Mouse (Mus musculus) kidney, embryonic 15.5 days (tissue): ENCODE data around the gene Cavin1. TPM values are rescaled to one million over a fixed set of nuclear protein-coding genes. Genes with fewer than 3 reads are reported as not detected.

Experiments used
- ATAC-seq: fragments of 200-750 bp; cut with Nextera tagmentation; replicated peaks from 2 replicates; pipeline ENCODE4 v1.8.0; 2017; ENCODE audit warnings: moderate TSS enrichment; ENCODE audit not compliant: low FRiP score
- H3K27ac ChIP-seq: fragments of 300-500 bp; sonication (generic); 2 replicates; pipeline ENCODE4 v1.5.1; 2015; ENCODE audit warnings: mild to moderate bottlenecking, inconsistent platforms
- H3K27me3 ChIP-seq: fragments of 300-500 bp; sonication (generic); 2 replicates; pipeline ENCODE4 v1.6.1; 2015; ENCODE audit warnings: inconsistent platforms
- H3K36me3 ChIP-seq: fragments of 300-500 bp; sonication (generic); 2 replicates; pipeline ENCODE4 v1.6.1; 2015; ENCODE audit warnings: inconsistent platforms
- H3K4me1 ChIP-seq: fragments of 300-500 bp; sonication (generic); 2 replicates; pipeline ENCODE4 v1.6.1; 2015; ENCODE audit warnings: inconsistent platforms
- H3K4me2 ChIP-seq: fragments of 300-500 bp; sonication (generic); 2 replicates; pipeline ENCODE4 v1.6.1; 2015; ENCODE audit warnings: moderate library complexity, mild to moderate bottlenecking, inconsistent platforms
- H3K4me3 ChIP-seq: fragments of 300-500 bp; sonication (generic); replicated peaks from 2 replicates; pipeline ENCODE4 v1.5.1; 2015; ENCODE audit warnings: mild to moderate bottlenecking, inconsistent platforms
- H3K9ac ChIP-seq: fragments of 300-500 bp; sonication (generic); 2 replicates; pipeline ENCODE4 v1.6.1; 2015; ENCODE audit warnings: mild to moderate bottlenecking, inconsistent platforms
- H3K9me3 ChIP-seq: fragments of 300-500 bp; sonication (generic); replicated peaks from 2 replicates; pipeline ENCODE4 v1.6.1; 2016; ENCODE audit warnings: inconsistent platforms
- WGBS: fragments of 180-500 bp; shearing (Covaris S2); methylation state at CpG from one replicate; pipeline ENCODE4 v1.1.7; 2015; ENCODE audit warnings: mixed read lengths; 5-methylcytosine and 5-hydroxymethylcytosine counted together
- polyA plus RNA-seq: library from polyadenylated mRNA; unstranded; fragments of >200 nt; fragmentation: Nextera tagmentation; extraction: Ambion mirVana; gene quantifications from 2 replicates; pipeline ENCODE4 v1.2.1, GENCODE M21; 2015

Gene Cavin1
- polyA plus RNA-seq, 1 experiment from 2014 or later, result 150 TPM

- no peak for ATAC-seq
Observed at GRCm38 (mm10) chr11:100975241-100975640, 4.6 kb upstream of the Cavin1 start.

GRCm38 (mm10) chr11:100974381-100974970 lies 3.8 kb upstream of the Cavin1 start:
- H3K27me3 ChIP-seq, result peaks cover 40% of the 10 kb centered on the region
- no peak overlapping the region for H3K27ac ChIP-seq
- H3K4me3 ChIP-seq, result no peak overlapping the region
- no peaks in the 10 kb centered on the region for H3K9me3 ChIP-seq
- H3K9ac ChIP-seq, result no peak overlapping the region
- peaks cover 24% of the 10 kb centered on the region for H3K4me1 ChIP-seq
- 65% methylated on average over 14 of the region's 14 CpGs for WGBS
- H3K4me2 ChIP-seq, result no peak overlapping the region
- no peaks in the 10 kb centered on the region for H3K36me3 ChIP-seq
- ATAC-seq, result no peak

More at GRCm38 (mm10) chr11:100975241-100975640, 4.6 kb upstream of the Cavin1 start:
- 72% methylated on average over 7 of the region's 7 CpGs for WGBS
- H3K9me3 ChIP-seq, result no peaks in the 10 kb centered on the region
- H3K4me3 ChIP-seq, result no peak overlapping the region
- H3K27ac ChIP-seq, result no peak overlapping the region
- H3K36me3 ChIP-seq, result no peaks in the 10 kb centered on the region
- peaks cover 33% of the 10 kb centered on the region for H3K27me3 ChIP-seq
- H3K9ac ChIP-seq, result no peak overlapping the region
- H3K4me2 ChIP-seq, result no peak overlapping the region
- H3K4me1 ChIP-seq, result peaks cover 23% of the 10 kb centered on the region

GRCm38 (mm10) chr11:100973245-100973644 lies 2.6 kb upstream of the Cavin1 start:
- peaks cover 53% of the 10 kb centered on the region for H3K27me3 ChIP-seq
- H3K4me1 ChIP-seq, result peaks cover 30% of the 10 kb centered on the region
- 88% methylated on average over 7 of the region's 7 CpGs for WGBS
- H3K36me3 ChIP-seq, result no peaks in the 10 kb centered on the region
- H3K9me3 ChIP-seq, result no peaks in the 10 kb centered on the region
- no peak overlapping the region for H3K4me2 ChIP-seq
- no peak overlapping the region for H3K27ac ChIP-seq
- no peak overlapping the region for H3K9ac ChIP-seq
- H3K4me3 ChIP-seq, result no peak overlapping the region
- no peak for ATAC-seq

GRCm38 (mm10) chr11:100971455-100971854 lies 768 bp upstream of the Cavin1 start:
- no peak overlapping the region for H3K4me3 ChIP-seq
- no peaks in the 10 kb centered on the region for H3K36me3 ChIP-seq
- peak overlapping the region; percentile 72; the same call in 1 of the 2 replicates for H3K4me2 ChIP-seq
- H3K27me3 ChIP-seq, result peaks cover 67% of the 10 kb centered on the region
- no peak for ATAC-seq
- 61% methylated on average over 10 of the region's 10 CpGs for WGBS
- no peaks in the 10 kb centered on the region for H3K9me3 ChIP-seq
- H3K4me1 ChIP-seq, result peaks cover 41% of the 10 kb centered on the region
- no peak overlapping the region for H3K9ac ChIP-seq
- peak overlapping the region; percentile 88; the same call in 1 of the 2 replicates for H3K27ac ChIP-seq

GRCm38 (mm10) chr11:100969744-100970556 lies 737 bp downstream of the Cavin1 start:
- H3K27ac ChIP-seq, result peak overlapping the region; percentile 88
- no peaks in the 10 kb centered on the region for H3K36me3 ChIP-seq
- H3K9ac ChIP-seq, result peak overlapping the region; percentile 69
- peaks cover 77% of the 10 kb centered on the region for H3K27me3 ChIP-seq
- peak overlapping the region; percentile 69 for H3K4me3 ChIP-seq
- peak; percentile 64 for ATAC-seq
- peak overlapping the region; percentile 72 for H3K4me2 ChIP-seq
- peaks cover 42% of the 10 kb centered on the region for H3K4me1 ChIP-seq
- under 1% methylated on average over 65 of the region's 65 CpGs for WGBS
- no peaks in the 10 kb centered on the region for H3K9me3 ChIP-seq

GRCm38 (mm10) chr11:100969189-100969743 lies 1.4 kb downstream of the Cavin1 start:
- ATAC-seq, result peak; percentile 23; the same call in 1 of the 2 replicates
- Histone ChIP-seq H3K27me3 (peaks cover 78% of the 10 kb centered on the region), H3K9ac (peak overlapping the region; percentile 69), H3K4me3 (peak overlapping the region; percentile 69), H3K4me2 (peak overlapping the region; percentile 72), H3K36me3 (no peaks in the 10 kb centered on the region), H3K4me1 (peaks cover 45% of the 10 kb centered on the region), H3K27ac (peak overlapping the region; percentile 88), H3K9me3 (no peaks in the 10 kb centered on the region)
- 4% methylated on average over 35 of the region's 35 CpGs for WGBS

GRCm38 (mm10) chr11:100968501-100968900 lies 2.2 kb downstream of the Cavin1 start:
- H3K9me3 ChIP-seq, result no peaks in the 10 kb centered on the region
- peaks cover 76% of the 10 kb centered on the region for H3K27me3 ChIP-seq
- no peak overlapping the region for H3K27ac ChIP-seq
- H3K4me2 ChIP-seq, result peak overlapping the region; percentile 72
- peak overlapping the region; percentile 69 for H3K4me3 ChIP-seq
- no peaks in the 10 kb centered on the region for H3K36me3 ChIP-seq
- H3K9ac ChIP-seq, result peak overlapping the region; percentile 69
- peaks cover 52% of the 10 kb centered on the region for H3K4me1 ChIP-seq
- no peak for ATAC-seq
- WGBS, result 76% methylated on average over 5 of the region's 5 CpGs

GRCm38 (mm10) chr11:100967881-100968420 lies 2.7 kb downstream of the Cavin1 start:
- peaks cover 52% of the 10 kb centered on the region for H3K4me1 ChIP-seq
- H3K4me2 ChIP-seq, result peak overlapping the region; percentile 72
- no peak for ATAC-seq
- no peak overlapping the region for H3K9ac ChIP-seq
- peaks cover 71% of the 10 kb centered on the region for H3K27me3 ChIP-seq
- H3K4me3 ChIP-seq, result peak overlapping the region; percentile 69
- no peak overlapping the region for H3K27ac ChIP-seq
- WGBS, result 82% methylated on average over 5 of the region's 5 CpGs
- no peaks in the 10 kb centered on the region for H3K9me3 ChIP-seq
- no peaks in the 10 kb centered on the region for H3K36me3 ChIP-seq

GRCm38 (mm10) chr11:100967376-100967775 lies 3.3 kb downstream of the Cavin1 start:
- Histone ChIP-seq H3K4me2 (peak overlapping the region; percentile 72; the same call in 1 of the 2 replicates), H3K27ac (no peak overlapping the region), H3K4me1 (peaks cover 57% of the 10 kb centered on the region), H3K9me3 (no peaks in the 10 kb centered on the region), H3K4me3 (no peak overlapping the region), H3K27me3 (peaks cover 66% of the 10 kb centered on the region), H3K36me3 (no peaks in the 10 kb centered on the region), H3K9ac (no peak overlapping the region)
- no peak for ATAC-seq
- WGBS, result 55% methylated on average over 5 of the region's 5 CpGs

GRCm38 (mm10) chr11:100965760-100966159 lies 4.9 kb downstream of the Cavin1 start:
- peak overlapping the region; percentile 46 for H3K27ac ChIP-seq
- no peak overlapping the region for H3K4me2 ChIP-seq
- peaks cover 50% of the 10 kb centered on the region for H3K27me3 ChIP-seq
- no peak overlapping the region for H3K4me3 ChIP-seq
- H3K4me1 ChIP-seq, result peaks cover 56% of the 10 kb centered on the region
- ATAC-seq, result no peak
- WGBS, result 72% methylated on average over 6 of the region's 6 CpGs
- H3K36me3 ChIP-seq, result no peaks in the 10 kb centered on the region
- H3K9me3 ChIP-seq, result no peaks in the 10 kb centered on the region
- no peak overlapping the region for H3K9ac ChIP-seq

- Histone ChIP-seq H3K4me1 (peaks cover 55% of the 10 kb centered on the region), H3K36me3 (no peaks in the 10 kb centered on the region), H3K9me3 (no peaks in the 10 kb centered on the region), H3K27ac (no peak overlapping the region), H3K4me2 (no peak overlapping the region), H3K9ac (no peak overlapping the region), H3K27me3 (peaks cover 43% of the 10 kb centered on the region), H3K4me3 (no peak overlapping the region)
- WGBS, result 88% methylated on average over 6 of the region's 6 CpGs
- no peak for ATAC-seq
Observed at GRCm38 (mm10) chr11:100964901-100965542, 5.7 kb downstream of the Cavin1 start.
